Mouse (Mus musculus) lung, postnatal 0 days (tissue): ENCODE results near the gene Negr1.

Source experiments
- CTCF ChIP-seq: IDR thresholded peaks from 2 replicates; pipeline ENCODE4 v1.5.1; 2016; ENCODE audit warnings: antibody characterized with exemption, mild to moderate bottlenecking
- EP300 ChIP-seq: IDR thresholded peaks from 2 replicates; pipeline ENCODE4 v1.6.1; 2016; ENCODE audit warnings: antibody characterized with exemption, mild to moderate bottlenecking, control low read depth

DNA sequence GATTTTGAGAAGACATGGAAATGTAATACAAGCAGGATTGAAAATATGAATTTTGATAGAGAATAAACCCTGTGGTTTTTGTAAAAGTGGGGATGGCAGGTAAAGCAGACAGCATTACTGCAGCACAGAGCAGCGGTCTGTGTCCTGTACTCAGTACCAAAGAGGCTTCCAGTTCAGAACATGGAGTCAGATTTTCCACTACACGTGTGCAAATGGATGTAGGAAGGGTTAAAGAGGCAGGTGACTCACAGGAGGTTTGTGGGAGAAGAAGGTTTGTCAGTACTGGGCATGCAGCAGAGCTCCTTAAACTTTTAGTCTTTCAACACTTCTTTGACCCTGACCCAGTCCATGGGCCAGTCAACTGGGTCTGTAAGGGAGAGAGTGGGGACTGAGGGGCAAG is 409.5 kb downstream of the Negr1 start:
- TF ChIP-seq CTCF (no peak), EP300 (no peak)
